Mouse (Mus musculus) T-helper 17 cell (primary cell): ENCODE data around the gene Tmem39a.

Experiments used
- in situ Hi-C, 2 experiments: fragments of 300-600 bp; cut with MboI, MseI; formaldehyde crosslinking; loops; 1 replicate in 1 of 2; 2 replicates in 1 of 2; pipeline ENCODE4 v1.15.1; 2025; ENCODE audit warnings: high pct_unique_total_duplicates in 2 of 2

Tmem39a gene

GRCm38 (mm10) chr16:38558221-38558748 is at the start of gene Tmem39a:
TSS of gene Tmem39a (plus strand) at chr16:38558698.
- in situ Hi-C loops = no loop called here

- in situ Hi-C loops = no loop called here
Measured at GRCm38 (mm10) chr16:38510846-38511245, 47.7 kb upstream of the Tmem39a start.

DNA sequence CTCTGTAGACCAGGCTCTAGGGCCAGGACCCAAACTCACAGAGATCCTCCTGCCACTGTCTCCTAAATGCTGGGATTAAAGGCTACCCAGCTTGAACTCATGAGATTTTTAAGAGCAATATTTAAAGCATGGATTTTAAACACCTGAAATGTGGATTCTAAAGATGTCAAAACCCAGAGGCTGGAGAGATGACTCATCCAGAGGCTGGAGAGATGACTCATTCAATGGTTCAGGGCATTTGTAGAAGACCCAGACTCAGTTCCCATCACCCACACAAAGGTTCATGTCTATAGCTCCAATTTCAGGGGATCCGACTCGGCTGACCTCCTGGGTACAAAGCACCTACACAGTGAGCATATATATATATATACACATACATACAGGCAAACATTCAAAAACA is 39.4 kb upstream of the Tmem39a start:
- in situ Hi-C loops = no loop called here

DNA sequence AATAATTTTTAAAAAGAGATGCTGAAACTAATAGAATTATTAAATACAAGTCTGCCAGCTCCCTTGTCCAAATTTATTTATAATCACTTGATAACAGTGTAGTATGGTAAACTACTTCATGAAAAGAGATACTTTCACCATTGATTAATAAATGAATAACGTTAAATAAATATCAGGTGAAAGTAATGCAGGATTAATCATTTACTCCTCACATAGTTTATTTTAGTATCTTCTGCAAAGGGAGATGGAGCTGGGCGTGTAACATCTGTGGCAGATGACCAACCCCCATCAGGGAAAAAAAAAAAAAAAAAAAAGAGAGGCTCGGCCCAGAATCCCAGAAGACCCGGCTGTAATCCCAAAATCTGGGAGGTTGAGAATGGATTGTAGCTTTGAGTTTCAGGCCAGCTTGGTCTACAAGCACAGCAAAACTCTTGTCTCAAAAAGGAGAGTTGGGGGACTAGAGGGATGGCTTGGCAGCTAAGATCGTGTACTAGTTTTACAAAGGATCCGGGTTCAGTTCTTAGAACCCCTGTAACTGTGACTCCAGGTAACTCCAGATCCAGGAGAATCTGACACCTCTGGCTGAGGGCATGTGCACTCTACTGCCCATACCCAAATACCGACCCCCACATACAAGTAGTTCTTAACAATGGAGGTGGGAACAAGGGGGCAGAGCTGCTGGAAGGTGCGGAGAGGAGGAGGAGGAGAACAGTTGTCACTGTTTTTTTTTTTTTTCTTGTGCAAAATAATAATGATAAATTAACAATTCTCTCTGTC is 37.1 kb upstream of the Tmem39a start:
- in situ Hi-C loops = no loop called here

DNA sequence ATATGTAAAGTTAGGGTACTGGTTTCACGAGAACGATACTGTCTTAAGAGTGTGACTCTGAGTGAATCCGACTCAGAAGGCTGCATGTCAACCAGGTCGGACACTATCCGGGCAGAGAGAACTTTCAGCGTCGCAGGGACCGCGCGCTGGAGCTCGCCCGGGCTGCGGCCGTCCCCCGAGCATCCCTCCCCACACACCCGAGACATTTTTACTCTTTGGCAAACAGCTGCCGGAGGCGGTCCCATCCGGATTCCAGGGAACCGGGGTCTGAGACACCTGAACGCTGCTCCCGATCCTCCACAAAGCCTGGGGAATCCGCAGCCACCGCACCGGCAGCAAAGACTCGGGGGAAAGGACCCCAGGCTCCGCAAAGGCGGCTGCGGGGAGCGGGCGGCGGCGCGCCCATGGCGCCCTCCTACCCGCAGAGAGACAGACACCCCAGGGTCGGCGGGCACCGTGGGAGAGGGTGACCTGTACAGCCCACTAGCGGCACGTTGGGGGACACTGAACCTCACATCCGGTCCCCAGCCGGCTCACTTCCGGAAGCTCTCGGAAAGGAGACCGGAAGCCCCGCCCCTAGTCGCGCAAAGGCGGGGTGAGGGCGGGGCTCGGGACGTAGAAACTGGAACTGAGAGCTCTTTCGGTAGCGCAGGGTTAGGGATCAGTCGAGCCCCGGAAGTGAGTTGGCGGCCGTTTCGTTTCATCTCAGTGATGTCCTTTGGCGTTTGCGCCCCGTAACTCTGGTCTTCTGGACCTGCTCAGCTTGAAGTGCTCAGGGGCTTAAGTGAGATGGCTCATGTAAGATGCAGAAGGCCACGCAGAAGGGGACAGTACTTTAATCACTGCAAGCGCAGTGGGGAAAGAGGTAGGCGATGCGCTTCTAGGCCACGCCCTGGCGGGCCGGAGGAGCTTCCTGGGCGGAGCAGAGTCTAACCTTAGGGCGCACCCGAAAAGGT is 36.1 kb upstream of the Tmem39a start, which contains the start of gene Timmdc1:
Timmdc1 (minus strand) TSS at position 535 of the 956 bp plus-strand sequence.
- in situ Hi-C loops = no loop called here

DNA sequence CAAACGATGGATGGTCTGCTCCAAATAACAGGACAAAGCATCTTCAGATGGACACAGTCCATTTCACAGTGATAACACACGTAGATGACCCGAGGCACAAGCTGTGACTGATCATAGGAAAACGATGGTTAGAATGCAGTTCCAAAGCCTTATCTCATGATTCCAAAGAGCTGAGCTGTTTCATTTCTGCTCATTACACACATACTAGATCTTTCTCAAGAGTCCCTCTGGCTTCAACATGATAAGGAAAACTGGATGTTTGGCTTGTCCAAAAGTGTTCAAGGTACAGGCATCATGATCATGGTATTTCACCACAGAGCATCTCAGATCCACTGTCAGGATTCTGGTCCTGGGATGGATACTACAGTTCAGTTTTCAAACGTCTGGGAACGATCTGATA is 32.2 kb upstream of the Tmem39a start:
- in situ Hi-C loops = no loop called here

GRCm38 (mm10) chr16:38536544-38537146 is 21.9 kb upstream of the Tmem39a start:
- in situ Hi-C loops = no loop called here

- in situ Hi-C loops = no loop called here
Measured at GRCm38 (mm10) chr16:38538716-38539380, 19.6 kb upstream of the Tmem39a start.

DNA sequence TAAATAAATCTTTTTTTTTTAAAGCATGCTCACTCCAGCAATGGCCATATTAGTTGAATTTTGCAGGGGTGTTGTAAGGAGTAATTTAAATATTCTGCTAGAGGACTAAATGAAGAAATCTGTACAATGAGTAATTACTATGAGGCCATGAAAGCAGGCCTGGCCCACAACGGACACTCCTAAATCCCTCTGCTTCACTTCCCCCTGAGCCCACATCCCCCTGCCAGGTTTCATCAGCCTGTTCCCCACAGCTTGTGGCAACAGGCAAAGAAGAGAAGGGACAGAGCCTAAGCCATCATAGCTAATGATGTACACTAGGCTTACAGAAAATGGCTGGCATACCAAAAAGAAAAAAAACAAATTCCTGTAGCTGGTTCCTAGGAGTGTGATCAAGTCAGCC is 10.5 kb upstream of the Tmem39a start:
- in situ Hi-C loops = no loop called here

GRCm38 (mm10) chr16:38549479-38550396 is 8.8 kb upstream of the Tmem39a start, which contains the start of gene Poglut1:
TSS of gene Poglut1 (minus strand) at chr16:38550258.
- in situ Hi-C loops = no loop called here

DNA sequence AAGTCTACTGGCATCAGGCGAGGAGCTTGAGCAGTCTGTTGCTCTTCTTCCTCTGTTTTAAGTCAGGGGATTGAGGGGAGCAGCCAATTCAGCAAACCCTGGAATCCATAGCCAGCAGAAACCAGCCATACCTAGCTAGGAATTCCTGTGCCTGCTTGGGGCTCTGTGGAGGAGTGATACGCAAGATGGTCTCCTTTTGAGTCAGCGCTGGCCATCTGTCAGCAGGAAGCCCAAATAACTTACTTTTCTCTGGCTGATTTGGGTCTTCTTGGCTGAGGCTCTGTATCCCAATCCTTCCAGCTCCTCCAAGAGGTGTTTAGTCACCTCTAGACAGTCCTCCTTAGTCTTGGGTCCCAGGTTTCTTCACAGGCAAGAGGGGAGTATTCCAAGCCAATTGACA is 2.5 kb upstream of the Tmem39a start:
- in situ Hi-C loops = no loop called here

DNA sequence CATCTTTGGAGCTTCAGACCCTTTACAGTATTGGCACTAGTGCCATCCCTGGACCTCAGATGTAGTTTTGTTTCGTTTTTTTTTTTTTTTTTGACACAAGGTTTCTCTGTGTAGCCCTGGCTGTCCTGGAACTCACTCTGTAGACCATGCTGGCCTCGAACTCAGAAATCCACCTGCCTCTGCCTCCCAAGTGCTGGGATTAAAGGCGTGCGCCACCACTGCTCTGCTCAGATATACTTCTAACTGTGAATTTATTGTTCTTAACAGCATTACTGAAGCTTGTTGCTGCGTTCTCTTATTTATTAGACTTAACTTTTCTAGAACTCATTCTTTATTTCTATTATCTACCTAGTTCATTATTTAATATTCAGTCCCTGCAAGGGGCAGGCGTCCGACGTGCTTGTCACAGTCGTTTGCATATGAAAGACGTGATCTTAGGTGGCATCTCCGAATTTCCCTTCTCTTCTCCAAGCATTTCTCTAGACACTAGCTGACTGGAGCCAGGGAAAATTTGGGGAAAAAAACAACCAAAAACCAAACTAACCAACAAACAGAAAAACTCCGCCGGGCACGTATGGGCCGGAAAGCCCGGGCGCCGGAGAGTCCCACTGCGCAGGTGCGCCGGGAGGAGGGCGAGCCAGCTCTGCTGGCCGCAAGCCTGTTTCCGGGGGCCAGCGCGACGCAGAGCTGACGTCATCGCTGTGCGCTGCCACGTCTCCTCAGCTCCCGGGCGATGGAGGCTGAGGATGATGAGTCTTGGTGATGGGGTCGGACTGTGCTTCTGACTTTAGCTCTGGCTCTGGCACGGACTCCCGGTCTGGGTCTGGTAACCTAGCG is 3.9 kb downstream of the Tmem39a start:
- in situ Hi-C loops = loop anchor here in 1 of 2 experiments (10.0 kb wide), 1 partner anchor 908 kb away; the partner anchor contains the start of gene Ndufb4

DNA sequence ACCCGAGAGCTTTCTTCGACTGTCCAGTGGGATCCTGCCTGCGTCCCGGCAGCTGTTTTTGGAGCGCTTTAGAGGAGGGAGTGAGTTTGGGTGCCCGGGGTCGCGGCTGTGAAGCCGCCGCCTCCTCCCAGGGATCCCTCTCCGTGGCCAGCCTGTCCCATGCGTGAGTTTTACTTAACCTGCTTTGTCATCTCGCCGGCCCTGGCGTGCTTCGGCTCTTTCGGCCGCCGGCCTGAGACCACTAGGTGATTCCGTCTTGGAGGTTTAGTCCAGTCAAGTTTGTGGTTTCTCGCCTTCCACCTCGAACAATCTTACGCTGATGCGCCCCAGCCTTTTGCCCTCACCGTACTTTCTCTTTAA is 4.5 kb downstream of the Tmem39a start:
- in situ Hi-C loops = loop anchor here in 1 of 2 experiments (10.0 kb wide), 1 partner anchor 908 kb away; the partner anchor contains the start of gene Ndufb4

GRCm38 (mm10) chr16:38563516-38563915 is 5.0 kb downstream of the Tmem39a start:
- in situ Hi-C loops = loop anchor here in 1 of 2 experiments (10.0 kb wide), 1 partner anchor 909 kb away; the partner anchor contains the start of gene Ndufb4

GRCm38 (mm10) chr16:38568192-38568591 is 9.7 kb downstream of the Tmem39a start:
- in situ Hi-C loops = loop anchor here in 1 of 2 experiments (10.0 kb wide), 1 partner anchor 913 kb away; the partner anchor contains the start of gene Ndufb4

DNA sequence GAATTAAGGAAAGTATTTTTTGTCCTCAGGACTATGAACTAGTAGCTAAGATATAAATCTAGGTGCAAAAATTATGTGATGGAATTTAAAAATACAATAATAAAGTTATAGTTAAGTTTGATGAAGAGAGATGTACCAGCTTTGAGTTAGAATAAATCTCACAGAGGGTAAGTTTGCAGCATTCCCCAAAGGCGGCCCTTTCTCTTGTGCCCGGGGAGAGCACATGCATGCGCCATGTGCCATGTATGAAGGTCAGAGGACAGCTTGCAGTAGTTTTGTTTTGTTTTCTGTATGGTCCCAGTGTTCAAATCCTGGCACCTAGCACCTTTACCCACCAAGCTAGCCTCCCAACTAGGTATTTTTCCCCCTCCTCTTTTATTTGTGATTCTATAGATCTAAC is 13.0 kb downstream of the Tmem39a start:
- in situ Hi-C loops = no loop called here

GRCm38 (mm10) chr16:38584761-38585160 is 26.3 kb downstream of the Tmem39a start:
- in situ Hi-C loops = no loop called here

- in situ Hi-C loops = no loop called here
Measured at GRCm38 (mm10) chr16:38585186-38585585, 26.7 kb downstream of the Tmem39a start.

- in situ Hi-C loops = no loop called here
Measured at GRCm38 (mm10) chr16:38587163-38587562, 28.7 kb downstream of the Tmem39a start.
